ENCODE assay signal across 8 mouse cellular contexts in the genomic region with DNA sequence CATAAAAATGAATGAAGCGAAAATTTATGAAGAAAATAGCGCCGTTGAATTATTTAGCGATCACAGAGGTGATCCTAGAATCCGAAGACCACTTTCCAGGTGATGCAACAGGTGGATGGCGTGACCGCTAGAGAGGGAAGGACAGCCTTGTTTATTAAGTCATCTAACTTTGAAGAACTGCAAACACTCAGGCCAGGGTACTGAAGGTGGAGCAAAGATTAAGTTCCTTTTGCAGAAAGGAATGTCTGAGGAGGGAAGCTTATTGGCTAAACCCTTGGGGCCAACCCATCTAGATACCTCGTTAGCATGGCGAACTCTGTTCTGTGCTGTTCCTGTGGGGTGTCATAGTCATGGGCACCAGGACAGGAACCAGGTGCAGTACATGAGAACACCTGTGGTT. TPM values are rescaled to one million over a fixed set of nuclear protein-coding genes. Genes with fewer than 3 reads are reported as not detected.
A peak's percentile ranks its signal among the peaks of the same experiment; 100 is the strongest.
DNase-seq lines count a peak whose midpoint lies in the region; ATAC-seq and TF ChIP-seq lines count a peak whose summit lies in the region.

No protein-coding gene starts in this region.

- intact Hi-C loops in left cerebral cortex, postnatal 14 days (cut with DNase I): loop anchor here (5.0 kb wide), 1 partner anchor 203 kb away; a partner anchor contains a TSS

- H3K27ac ChIP-seq in ES-Bruce4 (ENCODE audit: insufficient read depth, low read length): no peak overlapping the region
- H3K27ac ChIP-seq in forebrain, embryonic 16.5 days (ENCODE audit: low read length): no peak overlapping the region
- no peak overlapping the region for H3K27ac ChIP-seq in limb, embryonic 13.5 days

- TF ChIP-seq EP300 in ES-Bruce4 (IDR thresholded peaks at IDR 0.05; ENCODE audit: insufficient read depth, low read depth, low read length): no peak

- peak overlapping the region; percentile 60 for H3K4me3 ChIP-seq in ES-Bruce4 (ENCODE audit: low read depth, low read length)
- peak overlapping the region; percentile 28 for H3K4me3 ChIP-seq in forebrain, embryonic 16.5 days (replicated peaks; ENCODE audit: low read length)
- H3K4me3 ChIP-seq in limb, embryonic 13.5 days: peak overlapping the region; percentile 14

- peak; percentile 41 for DNase-seq in A20 (ENCODE audit: low read depth, low spot score)
- DNase-seq in naive thymus-derived CD4-positive, alpha-beta T cell, adult 2 months (ENCODE audit: low read depth): peak; percentile 28
- no peak for DNase-seq in left cerebral cortex, postnatal 14 days (ENCODE audit: low spot score in 2 of 2)
- no peak for DNase-seq in testis, postnatal 10 days (ENCODE audit: low spot score)

- ATAC-seq in forebrain, embryonic 16.5 days: no peak
- ATAC-seq in limb, embryonic 13.5 days (ENCODE audit: low FRiP score, low read depth): no peak
- no peak for ATAC-seq in monocyte, adult 5-6 weeks (replicated peaks; ENCODE audit: insufficient number of reproducible peaks, low FRiP score, low TSS enrichment, poor library complexity, severe bottlenecking)

- peak overlapping the region; percentile 46 for H3K4me2 ChIP-seq in forebrain, embryonic 16.5 days (ENCODE audit: low read length)
- peak overlapping the region; percentile 53 for H3K4me2 ChIP-seq in limb, embryonic 13.5 days (replicated peaks)

- TF ChIP-seq CTCF in ES-Bruce4 (IDR thresholded peaks at IDR 0.05; ENCODE audit: low read depth, low read length): no peak

- H3K4me1 ChIP-seq in ES-Bruce4 (ENCODE audit: control insufficient read depth, insufficient read depth, low read length): peaks cover 2% of the 10 kb centered on the region
- peaks cover 2% of the 10 kb centered on the region for H3K4me1 ChIP-seq in forebrain, embryonic 16.5 days (replicated peaks; ENCODE audit: control insufficient read depth, insufficient read depth, low read length)
- H3K4me1 ChIP-seq in limb, embryonic 13.5 days: no peaks in the 10 kb centered on the region

- H3K27me3 ChIP-seq in ES-Bruce4 (ENCODE audit: control insufficient read depth, insufficient read depth, low read length, poor library complexity, severe bottlenecking): no peaks in the 10 kb centered on the region
- H3K27me3 ChIP-seq in forebrain, embryonic 16.5 days (replicated peaks; ENCODE audit: control insufficient read depth, insufficient read depth, low read length): no peaks in the 10 kb centered on the region
- no peaks in the 10 kb centered on the region for H3K27me3 ChIP-seq in limb, embryonic 13.5 days

- peaks cover 4% of the 10 kb centered on the region; the same call in 1 of the 2 replicates for H3K9me3 ChIP-seq in ES-Bruce4 (replicated peaks; ENCODE audit: control insufficient read depth, insufficient read depth, low read length, poor library complexity, severe bottlenecking)
- H3K9me3 ChIP-seq in forebrain, embryonic 16.5 days (ENCODE audit: control insufficient read depth, low read length): no peaks in the 10 kb centered on the region
- H3K9me3 ChIP-seq in limb, embryonic 13.5 days: no peaks in the 10 kb centered on the region

- TF ChIP-seq POLR2A in ES-Bruce4 (IDR thresholded peaks at IDR 0.05; ENCODE audit: insufficient read depth, low read length): no peak

- H3K36me3 ChIP-seq in ES-Bruce4 (ENCODE audit: control insufficient read depth, insufficient read depth, low read length, poor library complexity, severe bottlenecking): no peaks in the 10 kb centered on the region
- H3K36me3 ChIP-seq in forebrain, embryonic 16.5 days (ENCODE audit: control insufficient read depth, insufficient read depth): no peaks in the 10 kb centered on the region
- no peaks in the 10 kb centered on the region for H3K36me3 ChIP-seq in limb, embryonic 13.5 days

- WGBS in forebrain, embryonic 16.5 days: 60% methylated on average over 9 of the region's 9 CpGs
- WGBS in limb, embryonic 13.5 days: 57% methylated on average over 9 of the region's 9 CpGs

- 0 out of 2 replicates have a peak overlapping the region, but pooled peaks have one; percentile 68 for H3K9ac ChIP-seq in ES-Bruce4 (ENCODE audit: low read depth, poor library complexity, severe bottlenecking)
- H3K9ac ChIP-seq in forebrain, embryonic 16.5 days (replicated peaks; ENCODE audit: low read depth, low read length): no peak overlapping the region
- no peak overlapping the region for H3K9ac ChIP-seq in limb, embryonic 13.5 days

RNA-seq across cellular contexts. Expression of a gene that starts 1.0 kb away (rescaled TPM):
- not detected in 2 replicates for polyA plus RNA-seq in ES-Bruce4 (2011; ENCODE audit: insufficient read depth, insufficient read length, low read depth, missing spikeins)
- 0.15 and 0.20 TPM in 2 replicates for polyA plus RNA-seq in forebrain, embryonic 16.5 days (2015; fragmentation: Nextera tagmentation; extraction: Ambion mirVana)
- polyA plus RNA-seq in limb, embryonic 13.5 days (2015; fragmentation: Nextera tagmentation; extraction: Ambion mirVana): 0.27 and 0.47 TPM in 2 replicates
- 0.10 TPM in 1 of 3 replicates, not detected in the others for total RNA-seq in monocyte, adult 5-6 weeks (2017)
- 1 to 10 TPM; 2.0 to 2.3 TPM for total RNA-seq in left cerebral cortex, postnatal 14 days (2021)

Comparison
In these comparisons a context has a peak if more than half of its experiments do, and no peak if none do; other contexts are left out.
1. DNase-seq: peak in A20 (single experiment) and naive thymus-derived CD4-positive, alpha-beta T cell, adult 2 months (single experiment); none in left cerebral cortex, postnatal 14 days (0 of 2) and testis, postnatal 10 days (single experiment).
2. Peak in every context shown above with its lines, with median percentiles within 50 percentile points of each other: H3K4me3 ChIP-seq.